Mouse (Mus musculus) urinary bladder, postnatal 0 days (tissue): ENCODE measurements around the gene Tatdn3. TPM values are rescaled to one million over a fixed set of nuclear protein-coding genes. Genes with fewer than 3 reads are reported as not detected.

Experiments used
- polyA plus RNA-seq: library from polyadenylated mRNA; unstranded; fragments of >200 nt; fragmentation: Nextera tagmentation; extraction: Ambion mirVana; gene quantifications from 2 replicates; pipeline ENCODE4 v1.2.1, GENCODE M21; 2015

Tatdn3 gene
- polyA plus RNA-seq, result 11.9 and 14.4 TPM in 2 replicates

DNA sequence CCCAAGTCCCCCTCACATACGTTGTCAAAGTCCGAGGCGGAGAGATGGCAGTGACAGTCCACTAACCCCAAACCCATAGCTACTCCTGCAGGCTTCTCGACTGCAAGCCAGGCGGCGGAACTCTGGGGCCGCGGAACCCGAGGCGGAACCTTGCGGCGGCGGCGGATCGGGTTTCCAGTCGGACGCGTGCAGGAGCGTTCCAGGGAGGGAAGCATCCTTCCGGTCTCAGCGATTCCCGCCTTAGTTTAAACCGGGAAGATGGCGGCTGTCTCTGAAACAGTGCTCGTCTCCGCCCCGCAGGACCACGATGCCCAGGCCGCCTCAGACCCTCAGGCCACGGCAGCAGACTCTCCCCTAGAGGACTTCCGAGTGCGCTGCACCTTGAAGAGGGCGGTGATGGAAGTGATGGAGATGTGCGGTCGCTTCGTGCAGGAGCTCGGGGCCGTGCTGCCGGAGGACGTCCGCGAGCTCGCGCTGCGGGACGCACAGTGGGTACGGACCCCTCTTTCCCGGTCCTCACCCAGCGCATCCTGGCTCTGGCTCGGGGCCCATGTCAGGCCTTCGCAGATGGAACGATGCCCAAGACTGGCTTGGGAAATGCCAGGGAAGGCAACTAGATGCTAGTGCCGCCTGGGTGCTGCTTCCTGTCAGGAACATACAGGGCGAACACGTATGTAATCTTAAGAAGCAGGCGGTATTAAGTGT lies at the start of gene Tatdn3, which contains the start of gene Nsl1:
Gene Tatdn3, minus strand, starts transcription at position 152 of the 705 bp plus-strand sequence.
Gene Nsl1, plus strand, starts transcription at position 232 of the 705 bp plus-strand sequence.

DNA sequence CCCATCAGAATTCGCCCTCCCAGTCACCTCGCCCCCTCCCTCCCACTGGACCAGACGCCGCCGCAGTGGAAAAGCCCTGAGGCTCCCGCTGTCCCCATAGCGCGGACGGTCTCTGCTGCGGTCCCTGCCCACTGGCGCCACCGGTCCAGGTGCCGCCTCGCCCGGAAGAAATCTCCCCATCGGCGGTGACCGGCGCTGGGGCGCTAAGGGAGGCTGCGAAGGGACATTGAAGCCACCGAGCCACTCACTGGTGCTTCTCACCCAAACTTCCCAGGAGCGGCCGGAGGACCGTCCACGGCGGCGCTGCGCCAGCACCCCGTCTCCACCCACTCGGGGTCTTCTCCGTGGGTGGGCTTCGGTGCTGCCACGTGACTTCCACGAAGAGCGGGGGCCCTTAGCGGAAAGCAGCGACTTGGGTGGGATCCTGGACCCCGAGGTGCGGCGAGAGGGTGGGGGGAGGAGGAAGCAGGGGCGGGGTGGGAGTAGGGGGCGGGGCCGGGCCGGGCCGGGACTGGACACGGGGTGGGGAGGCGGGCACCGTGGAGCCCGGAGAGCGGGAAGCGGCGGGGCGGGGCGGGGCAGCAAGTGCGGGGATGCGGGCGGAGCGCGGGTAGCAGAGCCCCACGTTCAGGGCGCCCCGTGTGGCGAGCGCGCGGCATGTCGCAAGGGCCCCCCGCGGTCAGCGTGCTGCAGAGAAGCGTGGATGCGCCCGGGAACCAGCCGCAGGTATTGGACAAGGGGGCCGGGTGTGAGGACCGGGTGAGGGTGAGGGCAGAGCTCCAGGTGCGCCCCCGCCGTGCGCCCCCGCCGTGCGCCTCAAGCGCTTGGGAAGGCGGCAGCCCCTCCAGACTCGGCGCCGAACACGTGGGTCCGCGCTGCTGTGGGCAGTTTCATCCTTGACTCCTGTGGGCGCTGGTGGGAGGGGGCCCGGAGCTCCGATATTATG lies 35.3 kb upstream of the Tatdn3 start, which contains the start of gene Batf3:
Gene Batf3, plus strand, starts transcription at position 46 of the 946 bp plus-strand sequence.

DNA sequence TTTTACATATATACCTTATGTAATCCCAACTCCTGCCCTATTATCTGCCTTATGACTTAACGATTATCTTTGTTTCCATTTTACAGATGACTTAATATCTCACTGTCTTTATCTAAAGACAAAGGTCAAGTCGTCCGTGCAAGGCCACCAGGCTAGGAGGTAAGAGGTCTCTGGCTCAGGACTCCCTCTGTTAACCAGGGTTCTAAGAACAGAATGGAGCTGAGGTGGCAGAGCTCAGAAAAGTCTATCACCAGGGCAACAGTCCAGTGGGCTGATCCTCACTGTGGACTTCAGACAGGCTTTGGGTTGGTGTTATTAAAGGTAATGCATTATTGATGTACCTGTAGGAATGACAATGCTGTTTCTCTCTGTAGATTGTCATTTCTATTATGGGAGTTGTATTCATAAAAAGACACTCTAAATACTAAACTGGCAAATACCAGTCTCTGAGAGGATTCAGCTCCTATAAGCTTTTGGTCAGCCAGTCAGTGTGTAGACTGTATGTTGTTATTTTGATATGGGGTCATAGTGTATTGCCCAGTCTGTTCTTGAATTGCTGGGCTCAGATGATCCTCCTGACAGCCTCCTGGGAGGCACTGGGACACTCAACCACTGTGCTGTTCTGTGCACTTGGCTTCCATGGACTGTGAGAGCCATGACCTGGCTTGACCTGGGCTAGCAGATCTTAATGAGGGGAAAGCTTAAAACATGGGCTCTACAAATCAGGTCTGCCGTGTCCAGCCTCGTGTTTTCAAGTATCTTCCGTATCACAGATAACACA lies 26.0 kb downstream of the Tatdn3 start, which contains the start of gene Spata45:
Gene Spata45, plus strand, starts transcription at position 86 of the 781 bp plus-strand sequence.

DNA sequence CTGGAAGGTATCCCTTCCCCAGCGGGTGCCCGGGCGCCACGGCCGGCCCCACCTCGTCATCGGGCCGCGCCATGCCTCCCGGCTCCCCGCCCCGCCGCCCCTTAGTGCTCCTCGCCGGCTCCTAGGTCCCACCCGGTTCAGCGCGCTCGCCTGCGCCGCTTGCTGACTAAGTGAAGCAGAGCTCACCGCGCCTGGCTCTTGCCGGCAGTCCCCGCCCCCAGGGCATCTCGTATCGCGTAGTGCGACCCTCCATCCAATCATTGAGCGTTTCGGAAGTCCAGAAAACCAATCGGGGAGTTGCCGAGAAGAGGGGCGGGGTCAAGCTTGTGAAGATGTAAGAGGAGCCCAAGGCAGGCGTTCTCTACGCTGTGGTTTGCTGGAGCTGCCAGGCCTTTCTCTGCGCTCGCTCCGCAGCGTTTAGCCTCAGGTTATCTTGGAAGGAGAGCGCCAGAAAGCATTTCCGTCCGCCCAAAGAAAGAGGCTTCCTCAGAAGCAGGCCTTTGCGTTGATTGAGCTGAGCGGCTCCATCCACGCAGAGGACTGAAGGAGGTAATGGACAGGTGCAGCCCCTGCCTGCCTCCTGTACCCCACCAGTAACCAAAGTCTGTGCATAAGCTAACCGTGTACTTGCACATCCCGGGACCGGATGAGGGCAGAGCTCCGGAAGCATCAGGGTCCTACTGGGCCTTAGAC lies 36.6 kb downstream of the Tatdn3 start, which contains the start of gene Flvcr1:
Gene Flvcr1, minus strand, starts transcription at position 138 of the 693 bp plus-strand sequence.

Other genes starting within 250 kb of the Tatdn3 start
- gene Rps6kc1, start 151.2 kb downstream of the Tatdn3 start, polyA plus RNA-seq, result 10.3 and 10.8 TPM in 2 replicates
- gene Angel2, start 137.8 kb downstream of the Tatdn3 start, polyA plus RNA-seq, result 21.3 and 23.2 TPM in 2 replicates
- 3.5 and 4.7 TPM in 2 replicates for gene Vash2, start 83.6 kb downstream of the Tatdn3 start, polyA plus RNA-seq
- gene Flvcr1, start 36.8 kb downstream of the Tatdn3 start, polyA plus RNA-seq, result 3.0 and 3.2 TPM in 2 replicates
- gene Spata45, start 26.3 kb downstream of the Tatdn3 start, polyA plus RNA-seq, result not detected in 2 replicates
- 4.4 and 5.3 TPM in 2 replicates for gene Nsl1, start 80 bp upstream of the Tatdn3 start, polyA plus RNA-seq
- gene Batf3, start 34.9 kb upstream of the Tatdn3 start, polyA plus RNA-seq, result 2.2 TPM in 2 replicates
- not detected in 2 replicates for gene Fam71a, start 101.9 kb upstream of the Tatdn3 start, polyA plus RNA-seq
- gene Atf3, start 155.1 kb upstream of the Tatdn3 start, polyA plus RNA-seq, result 7.1 and 8.4 TPM in 2 replicates